Mouse (Mus musculus) layer of hippocampus, adult 6 months (tissue): ENCODE data around the gene Gata2. TPM values are rescaled to one million over a fixed set of nuclear protein-coding genes. Genes with fewer than 3 reads are reported as not detected.

ENCODE experiments used
- long read RNA-seq, 2 experiments: library from polyadenylated mRNA; unstranded; transcript quantifications; one replicate each; pipeline ENCODE4 v2.0.0; 2019 to 2020
- polyA plus RNA-seq: library from polyadenylated mRNA; unstranded; fragments of <200 nt; fragmentation: Nextera tagmentation; gene quantifications from 2 replicates; pipeline ENCODE4 v1.2.3, GENCODE M21; 2021

The Gata2 gene
- 4.3 and 6.3 TPM in 2 replicates for polyA plus RNA-seq
- long read RNA-seq, experiment 1, transcript Gata2-201 (6 exons, 3,571 nt), result major isoform, 8 of 8 reads
- long read RNA-seq, experiment 1, partial matches to known transcripts, result 0 of 8 reads
- long read RNA-seq, experiment 1, other reads (novel, unspliced or antisense), result 0 of 8 reads
- long read RNA-seq, experiment 2, transcript Gata2-202 (6 exons, 3,135 nt), result minor isoform, 5 of 58 reads
- long read RNA-seq, experiment 2, transcript Gata2-201 (6 exons, 3,571 nt), result major isoform, 45 of 58 reads
- long read RNA-seq, experiment 2, partial matches to known transcripts, result 6 of 58 reads
- long read RNA-seq, experiment 2, other reads (novel, unspliced or antisense), result 2 of 58 reads

GRCm38 (mm10) chr6:88193433-88194052 is at the start of gene Gata2:
TSS of gene Gata2 (plus strand) at chr6:88193891.

GRCm38 (mm10) chr6:88221968-88222367 is 28.3 kb downstream of the Gata2 start, which contains the start of gene Dnajb8:
TSS of gene Dnajb8 (plus strand) at chr6:88222268.

Other genes with a start within 250 kb of the Gata2 start
- 1.7 and 2.0 TPM in 2 replicates for gene H1fx, start 212.3 kb upstream of the Gata2 start, polyA plus RNA-seq
- 363 and 374 TPM in 2 replicates for gene Rab7, start 148.6 kb upstream of the Gata2 start, polyA plus RNA-seq
- 106 and 110 TPM in 2 replicates for gene Rpn1, start 109.4 kb upstream of the Gata2 start, polyA plus RNA-seq
- gene Dnajb8, start 28.4 kb downstream of the Gata2 start, polyA plus RNA-seq, result not detected in 2 replicates